Mouse (Mus musculus): ENCODE results near the gene Pacrg. TPM values are rescaled to one million over a fixed set of nuclear protein-coding genes. Genes with fewer than 3 reads are reported as not detected.

Gene Pacrg
- polyA plus RNA-seq (2015; fragmentation: Nextera tagmentation; extraction: Ambion mirVana): 0.12 TPM in 2 replicates

DNA sequence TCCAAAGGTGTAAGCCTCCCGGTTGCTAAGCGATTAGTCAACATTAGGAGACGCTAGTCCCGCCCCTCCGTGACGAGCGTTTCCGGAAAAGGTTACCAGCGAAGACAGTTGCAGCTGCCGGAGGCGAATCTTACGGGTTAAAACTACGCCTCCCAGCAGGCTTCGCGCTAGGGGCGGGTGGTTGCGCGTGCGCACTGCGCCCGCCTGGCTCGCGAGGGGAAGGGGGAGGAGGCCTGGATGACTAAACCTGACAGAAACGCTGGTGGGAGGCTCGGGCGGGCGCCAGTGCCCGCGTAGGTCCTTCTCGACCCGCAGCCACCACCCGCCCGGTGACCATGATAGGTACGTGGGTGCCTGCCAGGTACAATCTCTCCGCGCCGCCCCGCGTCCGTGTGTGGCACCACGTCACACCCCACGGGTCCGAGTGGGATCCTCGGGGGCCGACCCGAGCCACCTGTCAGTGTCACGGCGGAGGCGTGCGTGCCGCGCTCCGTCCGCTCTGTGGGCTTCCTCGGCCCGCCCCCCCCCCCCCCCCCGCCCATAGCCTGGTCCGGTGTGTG is at the start of gene Pacrg, which contains the start of gene Prkn:
Gene Pacrg, minus strand, starts transcription at position 164 of the 560 bp plus-strand sequence.
Gene Prkn, plus strand, starts transcription at position 237 of the 560 bp plus-strand sequence.

Other genes with a start within 250 kb of the Pacrg start
- 0.57 and 1.2 TPM in 2 replicates for gene Prkn, start 73 bp upstream of the Pacrg start, polyA plus RNA-seq (2015; fragmentation: Nextera tagmentation; extraction: Ambion mirVana)